Mouse (Mus musculus): ENCODE data around the gene Trim29. TPM values are rescaled to one million over a fixed set of nuclear protein-coding genes. Genes with fewer than 3 reads are reported as not detected.

Gene Trim29
- 0.17 TPM in 1 of 2 replicates, not detected in the other for polyA plus RNA-seq (2015; fragmentation: Nextera tagmentation; extraction: Ambion mirVana)

GRCm38 (mm10) chr9:43310538-43310937 is at the start of gene Trim29:
Gene Trim29 (plus strand): TSS chr9:43310848.
- no peak for ATAC-seq
- Histone ChIP-seq H3K9ac (replicated peaks; ENCODE audit: low read depth, low read length) (no peak within 1 kb of the TSS), H3K4me2 (ENCODE audit: low read length) (no peak within 1 kb of the TSS), H3K4me3 (replicated peaks; ENCODE audit: low read length) (no peak within 1 kb of the TSS), H3K36me3 (ENCODE audit: control insufficient read depth, insufficient read depth) (no peaks in the 10 kb centered on the region), H3K4me1 (replicated peaks; ENCODE audit: control insufficient read depth, insufficient read depth, low read length) (no peaks in the 10 kb centered on the region), H3K27me3 (replicated peaks; ENCODE audit: control insufficient read depth, insufficient read depth, low read length) (no peaks in the 10 kb centered on the region), H3K27ac (ENCODE audit: low read length) (no peak within 1 kb of the TSS), H3K9me3 (ENCODE audit: control insufficient read depth, low read length) (no peaks in the 10 kb centered on the region)
- WGBS, result 82% methylated on average over 12 of the region's 12 CpGs

GRCm38 (mm10) chr9:43261124-43261907 is 49.3 kb upstream of the Trim29 start:
- Histone ChIP-seq H3K9ac (replicated peaks; ENCODE audit: low read depth, low read length) (no peak overlapping the region), H3K4me2 (ENCODE audit: low read length) (no peak overlapping the region), H3K36me3 (ENCODE audit: control insufficient read depth, insufficient read depth) (no peaks in the 10 kb centered on the region), H3K4me3 (replicated peaks; ENCODE audit: low read length) (no peak overlapping the region), H3K27ac (ENCODE audit: low read length) (no peak overlapping the region), H3K27me3 (replicated peaks; ENCODE audit: control insufficient read depth, insufficient read depth, low read length) (no peaks in the 10 kb centered on the region), H3K4me1 (replicated peaks; ENCODE audit: control insufficient read depth, insufficient read depth, low read length) (no peaks in the 10 kb centered on the region; the same call in 1 of the 2 replicates), H3K9me3 (ENCODE audit: control insufficient read depth, low read length) (no peaks in the 10 kb centered on the region)
- ATAC-seq, result no peak
- 78% methylated on average over 4 of the region's 4 CpGs for whole genome bisulfite sequencing

- Histone ChIP-seq H3K9ac (replicated peaks; ENCODE audit: low read depth, low read length) (no peak overlapping the region), H3K4me3 (replicated peaks; ENCODE audit: low read length) (no peak overlapping the region), H3K4me1 (replicated peaks; ENCODE audit: control insufficient read depth, insufficient read depth, low read length) (no peaks in the 10 kb centered on the region; the same call in 1 of the 2 replicates), H3K9me3 (ENCODE audit: control insufficient read depth, low read length) (no peaks in the 10 kb centered on the region), H3K4me2 (ENCODE audit: low read length) (no peak overlapping the region), H3K27me3 (replicated peaks; ENCODE audit: control insufficient read depth, insufficient read depth, low read length) (no peaks in the 10 kb centered on the region), H3K36me3 (ENCODE audit: control insufficient read depth, insufficient read depth) (no peaks in the 10 kb centered on the region), H3K27ac (ENCODE audit: low read length) (no peak overlapping the region)
- 60% methylated on average over 2 of the region's 2 CpGs for WGBS
- ATAC-seq, result no peak
Measured at GRCm38 (mm10) chr9:43261941-43262340, 48.7 kb upstream of the Trim29 start.

DNA sequence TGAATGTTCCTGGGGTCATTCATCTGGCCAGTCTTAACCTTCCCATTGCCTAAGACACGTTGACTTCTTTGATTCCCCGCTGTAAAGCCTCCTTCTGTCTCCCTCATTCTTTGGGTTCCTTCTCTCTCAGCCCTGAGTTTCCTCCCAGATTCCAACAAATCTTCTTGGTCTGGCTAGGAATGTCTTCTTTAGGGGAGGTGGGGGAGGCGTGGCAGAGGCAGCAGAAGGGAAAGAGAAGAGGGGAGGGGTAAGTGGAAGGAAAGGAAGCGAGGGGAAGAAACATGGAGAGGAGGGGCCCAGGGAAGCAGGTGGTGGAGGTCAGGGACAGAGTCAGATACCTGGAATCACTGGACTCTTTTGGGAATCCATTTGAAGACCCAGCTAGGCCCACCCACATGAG is 48.3 kb upstream of the Trim29 start:
- no peak overlapping the region for H3K4me3 ChIP-seq (replicated peaks; ENCODE audit: low read length)
- no peak overlapping the region for H3K9ac ChIP-seq (replicated peaks; ENCODE audit: low read depth, low read length)
- no peaks in the 10 kb centered on the region for H3K36me3 ChIP-seq (ENCODE audit: control insufficient read depth, insufficient read depth)
- WGBS, result 77% methylated on average over 4 of the region's 4 CpGs
- no peak for ATAC-seq
- H3K4me1 ChIP-seq (replicated peaks; ENCODE audit: control insufficient read depth, insufficient read depth, low read length), result no peaks in the 10 kb centered on the region; the same call in 1 of the 2 replicates
- H3K9me3 ChIP-seq (ENCODE audit: control insufficient read depth, low read length), result no peaks in the 10 kb centered on the region
- H3K27me3 ChIP-seq (replicated peaks; ENCODE audit: control insufficient read depth, insufficient read depth, low read length), result no peaks in the 10 kb centered on the region
- H3K4me2 ChIP-seq (ENCODE audit: low read length), result no peak overlapping the region
- H3K27ac ChIP-seq (ENCODE audit: low read length), result no peak overlapping the region

DNA sequence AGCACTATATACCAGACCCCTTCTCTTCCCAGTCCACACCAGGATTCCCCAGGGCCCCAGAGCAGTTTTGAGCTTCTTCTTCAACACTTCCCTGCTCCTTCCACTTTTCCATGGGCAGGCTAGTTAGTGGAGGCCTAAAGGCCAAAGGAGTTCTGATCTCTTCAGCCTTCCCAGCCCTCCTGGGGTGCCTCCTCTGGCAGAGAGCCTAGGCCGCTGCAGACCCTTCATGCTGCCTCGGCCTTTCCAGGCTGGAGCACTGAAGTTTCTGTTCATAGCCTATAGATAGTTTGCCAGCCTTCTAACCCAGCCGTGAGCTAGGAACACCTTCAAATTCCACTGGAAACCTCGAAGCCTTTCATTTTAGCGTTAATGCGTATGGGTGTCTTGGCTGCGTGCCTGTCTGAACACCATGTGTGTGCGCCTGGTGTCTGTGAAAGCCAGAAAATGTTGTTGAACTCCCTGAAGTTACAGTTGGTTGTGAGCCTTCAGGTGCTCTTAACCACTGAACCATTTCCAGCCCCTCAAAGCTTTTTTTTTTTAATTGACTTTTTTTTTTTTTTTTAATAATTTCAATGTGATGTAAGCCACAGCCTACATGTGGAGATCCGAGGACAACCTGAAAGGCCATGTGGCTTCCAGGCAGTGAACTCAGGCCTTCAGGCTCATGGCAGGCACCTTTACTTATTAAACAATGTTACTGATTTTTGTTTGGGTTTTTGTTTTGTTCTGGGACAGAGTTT is 47.7 kb upstream of the Trim29 start:
- Histone ChIP-seq H3K4me1 (replicated peaks; ENCODE audit: control insufficient read depth, insufficient read depth, low read length) (no peaks in the 10 kb centered on the region; the same call in 1 of the 2 replicates), H3K4me2 (ENCODE audit: low read length) (no peak overlapping the region), H3K27ac (ENCODE audit: low read length) (no peak overlapping the region), H3K9me3 (ENCODE audit: control insufficient read depth, low read length) (no peaks in the 10 kb centered on the region), H3K36me3 (ENCODE audit: control insufficient read depth, insufficient read depth) (no peaks in the 10 kb centered on the region), H3K27me3 (replicated peaks; ENCODE audit: control insufficient read depth, insufficient read depth, low read length) (no peaks in the 10 kb centered on the region), H3K9ac (replicated peaks; ENCODE audit: low read depth, low read length) (no peak overlapping the region), H3K4me3 (replicated peaks; ENCODE audit: low read length) (no peak overlapping the region)
- ATAC-seq, result no peak
- WGBS, result 52% methylated on average over 9 of the region's 9 CpGs

GRCm38 (mm10) chr9:43263946-43264451 is 46.6 kb upstream of the Trim29 start:
- no peak overlapping the region for H3K9ac ChIP-seq (replicated peaks; ENCODE audit: low read depth, low read length)
- no peaks in the 10 kb centered on the region for H3K9me3 ChIP-seq (ENCODE audit: control insufficient read depth, low read length)
- ATAC-seq, result no peak
- no peak overlapping the region for H3K4me3 ChIP-seq (replicated peaks; ENCODE audit: low read length)
- no peak overlapping the region for H3K4me2 ChIP-seq (ENCODE audit: low read length)
- H3K4me1 ChIP-seq (replicated peaks; ENCODE audit: control insufficient read depth, insufficient read depth, low read length), result no peaks in the 10 kb centered on the region; the same call in 1 of the 2 replicates
- H3K36me3 ChIP-seq (ENCODE audit: control insufficient read depth, insufficient read depth), result no peaks in the 10 kb centered on the region
- 15% methylated on average over 11 of the region's 11 CpGs for WGBS
- no peak overlapping the region for H3K27ac ChIP-seq (ENCODE audit: low read length)
- H3K27me3 ChIP-seq (replicated peaks; ENCODE audit: control insufficient read depth, insufficient read depth, low read length), result no peaks in the 10 kb centered on the region

DNA sequence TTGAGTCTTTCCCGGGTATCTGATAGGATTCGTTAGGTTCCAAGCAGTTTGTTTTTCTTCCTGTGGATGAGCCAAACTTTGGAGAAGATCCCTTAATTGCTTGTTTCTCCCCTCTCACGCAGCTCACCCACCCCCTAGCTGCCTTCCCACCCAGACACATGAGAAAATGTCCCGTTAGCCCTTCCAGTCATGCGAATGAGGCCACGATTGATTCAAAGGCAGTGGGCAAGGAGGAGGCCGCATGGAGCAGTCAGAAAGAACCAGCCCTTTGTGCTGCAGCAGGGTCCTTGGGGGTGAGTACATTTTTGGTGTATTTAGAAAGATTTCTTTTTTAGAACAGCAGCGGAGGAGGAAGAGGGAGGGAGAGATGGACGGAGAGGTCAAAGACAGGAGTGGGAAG is 45.5 kb upstream of the Trim29 start:
- Histone ChIP-seq H3K4me3 (replicated peaks; ENCODE audit: low read length) (no peak overlapping the region), H3K36me3 (ENCODE audit: control insufficient read depth, insufficient read depth) (no peaks in the 10 kb centered on the region)
- 24% methylated on average over 9 of the region's 9 CpGs for WGBS

GRCm38 (mm10) chr9:43267357-43267756 is 43.3 kb upstream of the Trim29 start:
- Histone ChIP-seq H3K36me3 (ENCODE audit: control insufficient read depth, insufficient read depth) (no peaks in the 10 kb centered on the region), H3K9me3 (ENCODE audit: control insufficient read depth, low read length) (no peaks in the 10 kb centered on the region), H3K27me3 (replicated peaks; ENCODE audit: control insufficient read depth, insufficient read depth, low read length) (peaks cover 12% of the 10 kb centered on the region; the same call in 1 of the 2 replicates), H3K4me1 (replicated peaks; ENCODE audit: control insufficient read depth, insufficient read depth, low read length) (peaks cover 15% of the 10 kb centered on the region), H3K9ac (replicated peaks; ENCODE audit: low read depth, low read length) (no peak overlapping the region), H3K4me3 (replicated peaks; ENCODE audit: low read length) (no peak overlapping the region), H3K27ac (ENCODE audit: low read length) (no peak overlapping the region), H3K4me2 (ENCODE audit: low read length) (no peak overlapping the region)
- no peak for ATAC-seq
- WGBS, result 84% methylated on average over 8 of the region's 8 CpGs

More for the DNA sequence above, 45.5 kb upstream of the Trim29 start:
- Histone ChIP-seq H3K27ac (ENCODE audit: low read length) (no peak overlapping the region), H3K4me2 (ENCODE audit: low read length) (no peak overlapping the region), H3K9ac (replicated peaks; ENCODE audit: low read depth, low read length) (no peak overlapping the region), H3K4me1 (replicated peaks; ENCODE audit: control insufficient read depth, insufficient read depth, low read length) (peaks cover 2% of the 10 kb centered on the region), H3K27me3 (replicated peaks; ENCODE audit: control insufficient read depth, insufficient read depth, low read length) (no peaks in the 10 kb centered on the region), H3K9me3 (ENCODE audit: control insufficient read depth, low read length) (no peaks in the 10 kb centered on the region)
- no peak for ATAC-seq

DNA sequence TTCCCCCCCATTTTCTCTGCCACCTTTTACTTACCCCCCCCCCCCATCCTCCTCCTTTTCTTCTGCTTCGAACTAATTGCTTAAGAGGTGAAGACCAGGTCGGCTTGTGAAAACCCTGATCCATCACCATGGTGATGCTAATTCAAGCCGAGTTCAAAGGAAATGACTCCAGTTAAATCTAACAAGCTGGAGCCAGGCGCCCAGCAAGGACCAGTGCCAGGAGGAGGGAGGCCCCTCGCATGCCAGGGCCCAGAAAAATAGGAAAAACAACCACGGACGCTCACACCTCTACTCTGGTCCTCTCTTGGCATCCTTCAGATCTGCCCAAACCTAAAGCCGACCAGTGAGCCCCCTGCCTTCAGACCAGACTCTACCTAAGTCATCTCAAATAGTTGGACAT is 41.5 kb upstream of the Trim29 start:
- WGBS, result 6% methylated on average over 8 of the region's 8 CpGs
- Histone ChIP-seq H3K27me3 (replicated peaks; ENCODE audit: control insufficient read depth, insufficient read depth, low read length) (peaks cover 12% of the 10 kb centered on the region; the same call in 1 of the 2 replicates), H3K4me3 (replicated peaks; ENCODE audit: low read length) (no peak overlapping the region), H3K9me3 (ENCODE audit: control insufficient read depth, low read length) (no peaks in the 10 kb centered on the region), H3K4me2 (ENCODE audit: low read length) (no peak overlapping the region), H3K27ac (ENCODE audit: low read length) (no peak overlapping the region), H3K4me1 (replicated peaks; ENCODE audit: control insufficient read depth, insufficient read depth, low read length) (peaks cover 15% of the 10 kb centered on the region), H3K36me3 (ENCODE audit: control insufficient read depth, insufficient read depth) (no peaks in the 10 kb centered on the region), H3K9ac (replicated peaks; ENCODE audit: low read depth, low read length) (no peak overlapping the region)
- ATAC-seq, result peak; percentile 67
